Mouse (Mus musculus): ENCODE results near the gene Nprl3.
"Not testable (repeated sequence)": the region's sequence is repeated elsewhere in the genome, so short reads cannot be mapped to it uniquely, and the experiment has no call there.

Gene Nprl3

DNA sequence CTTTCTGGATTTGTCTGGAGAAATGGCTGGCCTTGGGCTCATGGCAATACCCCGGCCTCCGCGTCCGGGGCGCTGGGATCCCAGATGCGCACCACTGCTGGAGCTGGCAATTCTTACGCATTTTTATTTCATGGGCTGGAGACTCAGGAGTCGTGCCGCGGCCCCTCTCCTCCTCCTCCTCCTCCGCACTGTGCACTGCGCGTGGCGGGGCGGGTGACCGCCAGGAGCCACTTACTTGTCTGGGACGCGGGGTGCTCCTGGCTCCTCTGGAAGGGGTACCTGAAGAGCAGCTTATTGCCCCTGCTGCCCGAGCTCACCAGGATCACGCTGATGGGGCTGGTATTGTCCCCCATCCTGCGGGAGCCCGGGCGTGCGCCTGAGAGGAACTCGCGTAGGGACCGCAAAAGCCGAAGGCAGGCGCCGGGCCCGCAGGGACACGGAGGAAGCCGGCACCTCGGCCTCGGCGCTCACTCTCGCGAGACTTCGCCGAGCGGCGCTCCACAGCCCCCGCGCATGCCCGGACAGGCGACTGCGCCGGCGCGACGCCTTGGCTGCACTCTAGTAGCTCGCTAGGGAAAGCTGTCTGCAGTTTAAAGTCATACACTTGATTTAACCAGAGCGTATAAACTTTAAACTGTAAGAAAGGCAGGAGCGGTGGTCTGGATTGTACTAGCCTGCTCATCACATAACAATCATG is at the start of gene Nprl3:
Gene Nprl3 (minus strand): TSS at position 520 of the 697 bp plus-strand sequence.
- DNase-seq = peak; percentile 95

GRCm38 (mm10) chr11:32316009-32316408 is 48.5 kb upstream of the Nprl3 start:
- DNase-seq = no peak

DNA sequence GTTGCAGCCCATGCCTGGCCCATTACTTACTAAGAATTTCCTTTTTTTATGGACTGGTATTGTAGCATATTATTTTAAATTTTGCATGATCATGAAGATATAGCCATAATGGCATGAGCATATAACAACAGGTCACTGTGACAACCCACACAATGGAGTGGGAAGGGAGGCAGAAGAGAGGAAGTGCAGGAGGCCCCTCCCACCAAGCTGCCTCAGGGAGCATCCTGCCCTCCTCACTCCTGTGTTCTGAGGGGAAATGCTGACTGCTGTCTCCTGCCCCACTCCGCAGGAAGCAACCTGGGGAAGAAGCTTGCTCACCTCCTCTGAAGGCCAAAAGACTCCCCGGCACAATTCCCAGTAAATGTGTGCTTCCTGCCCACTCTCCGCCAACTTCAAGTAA is 42.4 kb upstream of the Nprl3 start:
- no peak for DNase-seq

GRCm38 (mm10) chr11:32309446-32309845 is 41.9 kb upstream of the Nprl3 start:
- DNase-seq = no peak

DNA sequence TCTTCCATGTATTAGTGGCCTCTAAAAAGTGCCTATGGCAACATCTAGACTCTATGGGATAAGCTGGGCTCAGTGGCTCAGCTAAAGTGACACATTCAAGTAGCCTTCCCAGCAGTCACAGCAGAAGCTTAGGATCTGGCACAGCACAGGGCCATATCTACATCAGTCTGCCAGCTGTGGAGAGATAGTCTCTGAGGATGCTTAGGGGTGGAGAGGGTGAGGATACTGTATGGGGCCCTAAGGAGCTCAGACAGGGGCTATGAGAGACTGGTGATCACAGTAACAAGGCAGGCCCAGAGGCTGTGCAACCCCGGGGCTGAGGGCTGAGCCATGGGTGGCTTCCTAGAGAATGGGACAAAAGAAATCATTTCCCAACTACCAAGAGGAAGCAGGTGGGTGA is 39.5 kb upstream of the Nprl3 start:
- DNase-seq = no peak

GRCm38 (mm10) chr11:32303455-32303854 is 35.9 kb upstream of the Nprl3 start:
- no peak for DNase-seq

- no peak for DNase-seq
Observed at GRCm38 (mm10) chr11:32302824-32303419, 35.4 kb upstream of the Nprl3 start.

- no peak for DNase-seq
Observed at GRCm38 (mm10) chr11:32301506-32301905, 34.0 kb upstream of the Nprl3 start.

DNA sequence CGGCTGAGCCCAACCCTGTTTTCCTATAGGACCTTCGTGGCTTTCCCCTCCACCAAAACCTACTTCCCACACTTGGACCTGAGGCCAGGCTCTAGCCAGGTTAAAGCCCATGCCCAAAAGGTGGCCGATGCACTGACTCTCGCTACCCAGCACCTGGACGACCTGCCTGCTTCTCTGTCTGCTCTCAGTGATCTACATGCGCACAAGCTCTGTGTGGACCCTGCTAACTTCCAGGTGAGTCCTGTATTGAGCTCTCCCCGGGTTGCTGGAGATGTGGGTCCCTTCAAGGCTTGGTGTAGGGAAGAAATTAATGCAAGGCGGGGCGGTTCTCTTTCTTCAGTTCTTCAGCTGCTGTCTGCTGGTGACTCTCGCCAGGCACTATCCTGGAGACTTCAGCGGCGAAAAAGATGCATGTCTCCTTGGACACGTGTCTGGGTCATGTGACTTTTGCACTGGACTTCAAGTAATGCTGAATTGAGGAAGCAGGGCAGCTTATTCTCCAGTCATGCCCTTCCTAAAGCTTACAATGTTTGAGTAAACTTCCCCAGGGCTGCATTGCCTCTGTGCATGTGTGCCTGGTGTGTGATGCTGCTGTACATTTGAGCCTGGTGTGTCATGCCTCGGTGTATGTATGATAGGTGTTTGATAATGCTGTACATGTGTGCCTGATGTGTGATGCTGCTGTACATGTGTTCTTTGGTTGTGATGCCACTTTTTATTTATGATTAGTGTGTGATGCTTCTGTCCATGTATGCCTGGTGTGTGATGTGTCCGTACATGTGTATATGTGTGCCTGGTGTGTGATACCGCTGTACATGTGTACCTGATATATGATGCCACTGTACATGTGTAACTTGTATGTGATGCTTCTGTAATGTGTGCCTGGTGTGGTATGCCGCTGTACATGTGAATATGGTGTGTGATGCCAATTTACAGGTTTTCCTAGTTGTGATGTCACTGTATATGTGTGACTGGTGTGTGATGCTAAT is 33.1 kb upstream of the Nprl3 start:
- no peak for DNase-seq

- peak; percentile 75 for DNase-seq
Observed at GRCm38 (mm10) chr11:32299865-32300264, 32.4 kb upstream of the Nprl3 start, which contains the start of gene Hbq1a. Gene Hbq1a, plus strand, starts transcription at chr11:32300069.

GRCm38 (mm10) chr11:32298532-32298918 is 31.0 kb upstream of the Nprl3 start:
- DNase-seq = no peak

GRCm38 (mm10) chr11:32297866-32298531 is 30.5 kb upstream of the Nprl3 start:
- no peak for DNase-seq

GRCm38 (mm10) chr11:32297417-32297816 is 29.9 kb upstream of the Nprl3 start:
- DNase-seq = not testable (repeated sequence)

- not testable (repeated sequence) for DNase-seq
Observed at GRCm38 (mm10) chr11:32296203-32296602, 28.7 kb upstream of the Nprl3 start, which contains the start of gene Hba-a2. Gene Hba-a2, plus strand, starts transcription at chr11:32296489.

- DNase-seq = not testable (repeated sequence)
Observed at GRCm38 (mm10) chr11:32293479-32293878, 26.0 kb upstream of the Nprl3 start.

GRCm38 (mm10) chr11:32292819-32293218 is 25.3 kb upstream of the Nprl3 start:
- not testable (repeated sequence) for DNase-seq

- DNase-seq = no peak
Observed at GRCm38 (mm10) chr11:32287493-32287825, 20.0 kb upstream of the Nprl3 start.

GRCm38 (mm10) chr11:32286695-32287492 is 19.4 kb upstream of the Nprl3 start, which contains the start of gene Hbq1b:
Gene Hbq1b, plus strand, starts transcription at chr11:32286965.
- DNase-seq = peak; percentile 81

GRCm38 (mm10) chr11:32285887-32286286 is 18.4 kb upstream of the Nprl3 start:
- DNase-seq = not testable (repeated sequence)

GRCm38 (mm10) chr11:32285031-32285775 is 17.7 kb upstream of the Nprl3 start:
- no peak for DNase-seq

DNA sequence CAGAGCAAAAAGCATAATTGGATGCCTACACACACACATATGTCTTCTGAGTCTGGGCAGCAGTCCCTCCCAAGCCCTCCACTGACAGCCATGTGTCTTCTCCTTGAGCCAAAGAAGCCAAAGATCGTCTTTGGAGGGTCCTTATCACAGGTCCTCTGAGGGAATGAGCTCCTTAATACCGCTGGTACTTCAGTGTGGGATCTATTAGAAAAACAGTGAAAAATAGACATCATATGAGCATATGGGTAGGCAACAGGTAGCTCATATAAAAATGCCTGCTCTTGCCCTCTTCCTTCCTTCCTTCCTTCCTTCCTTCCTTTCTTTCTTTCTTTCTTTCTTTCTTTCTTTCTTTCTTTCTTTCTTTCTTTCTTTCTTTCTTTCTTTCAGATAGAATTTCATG is 17.1 kb upstream of the Nprl3 start:
- not testable (repeated sequence) for DNase-seq
